In genomic region chr16:21202731-21203130, GRCm38 (mm10) we compare ENCODE assay signal across 32 mouse cellular contexts. TPM values are rescaled to one million over a fixed set of nuclear protein-coding genes. Genes with fewer than 3 reads are reported as not detected.
"Had no signal": no experiment of that assay in that cellular context is flagged by ENCODE, and none has a peak within 500 bp of the region (broad histone marks: within the 10 kb centered on the region; RNA-seq: fewer than 3 reads in every experiment).

No protein-coding gene starts in this region.

- H3K9ac ChIP-seq: heart, embryonic 12.5 days; hindbrain, embryonic 13.5 days; hindbrain, embryonic 15.5 days; kidney, embryonic 15.5 days; limb, embryonic 12.5 days; liver, embryonic 13.5 days had no signal

- H3K36me3 ChIP-seq: heart, embryonic 10.5 days; heart, embryonic 12.5 days; hindbrain, embryonic 13.5 days; hindbrain, embryonic 15.5 days; kidney, embryonic 15.5 days; limb, embryonic 10.5 days; limb, embryonic 12.5 days; liver, embryonic 13.5 days had no signal

- H3K27me3 ChIP-seq: heart, embryonic 12.5 days; hindbrain, embryonic 13.5 days; hindbrain, embryonic 15.5 days had no signal

- DNase-seq: gastrocnemius, adult 2 months; gastrocnemius, postnatal 10 days; gastrocnemius, postnatal 25 days; heart, adult 18-20 months; heart, postnatal 10 days; kidney, adult 11 months; kidney, adult 2 months; kidney, adult 9 months; kidney, postnatal 4 days; liver; liver, embryonic 13.5 days had no signal

- H3K27ac ChIP-seq: gastrocnemius, adult 2 months; heart, embryonic 10.5 days; hindbrain, embryonic 13.5 days; hindbrain, embryonic 15.5 days; hindbrain, postnatal 0 days; kidney, embryonic 15.5 days; kidney, postnatal 0 days; layer of hippocampus, adult 2 months; left cerebral cortex, adult 2 months; limb, embryonic 10.5 days; limb, embryonic 12.5 days; liver, embryonic 13.5 days had no signal

- H3K9me3 ChIP-seq: heart, embryonic 10.5 days; heart, embryonic 12.5 days; hindbrain, embryonic 13.5 days; hindbrain, embryonic 15.5 days; kidney, embryonic 15.5 days; limb, embryonic 10.5 days; limb, embryonic 12.5 days; liver, embryonic 13.5 days had no signal

- H3K4me3 ChIP-seq: gastrocnemius, adult 2 months; heart, embryonic 10.5 days; heart, embryonic 12.5 days; hindbrain, embryonic 13.5 days; hindbrain, embryonic 15.5 days; kidney, embryonic 15.5 days; layer of hippocampus, adult 2 months; left cerebral cortex, adult 2 months; limb, embryonic 10.5 days; limb, embryonic 12.5 days; liver, embryonic 13.5 days had no signal

RNA-seq across cellular contexts. Expression of gene Ephb3, which starts 1.8 kb away (rescaled TPM):
- total RNA-seq: granulocyte monocyte progenitor cell, adult 5-6 weeks had no signal

RNA-seq across cellular contexts. Expression of gene Teddm3, which starts 48.9 kb away (rescaled TPM):
- total RNA-seq: gastrocnemius, adult 2 months; gastrocnemius, postnatal 10 days; gastrocnemius, postnatal 25 days; gastrocnemius, postnatal 4 days; granulocyte monocyte progenitor cell, adult 5-6 weeks; heart, adult 18-20 months; heart, adult 8-10 months; heart, postnatal 10 days; heart, postnatal 25 days; hematopoietic stem cell, adult 5-6 weeks had no signal
- polyA plus RNA-seq: heart, embryonic 10.5 days; heart, embryonic 12.5 days; heart, embryonic 14.5 days; heart, embryonic 16.5 days; hindbrain, embryonic 11.5 days; intestine, embryonic 14.5 days; kidney, adult 2 months; kidney, embryonic 15.5 days; kidney, postnatal 0 days; limb, embryonic 10.5 days; limb, embryonic 12.5 days; liver, embryonic 11.5 days; liver, embryonic 13.5 days had no signal
